Mouse (Mus musculus) thymus, postnatal 14 days (tissue): ENCODE data around the gene Pgam1.

Experiments used
- DNase-seq: peaks from one replicate; pipeline ENCODE4 v3.0.0; 2021

Pgam1 gene

GRCm38 (mm10) chr19:41911178-41912073 is at the start of gene Pgam1:
Gene Pgam1, plus strand, starts transcription at chr19:41911923.
- DNase-seq = peak; percentile 98

DNA sequence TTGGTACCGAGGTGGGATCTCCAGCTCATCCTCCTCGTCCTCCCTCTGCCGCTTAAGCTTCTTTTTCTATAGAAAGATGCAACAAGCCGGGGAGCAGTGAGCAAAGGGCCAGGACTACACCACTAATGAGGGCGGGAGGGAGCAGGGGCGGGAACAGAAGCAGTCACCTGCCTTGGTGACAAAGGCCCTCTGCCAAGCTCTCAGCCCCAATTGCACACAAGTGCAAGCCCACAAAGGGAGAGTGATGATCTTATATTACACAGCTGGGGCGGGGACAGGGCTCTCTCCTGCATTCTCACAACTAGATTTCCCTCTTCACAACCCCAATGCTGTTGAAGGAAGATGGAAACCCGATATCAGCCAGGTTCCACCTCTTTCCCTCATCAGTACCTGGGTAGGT is 45.0 kb upstream of the Pgam1 start:
- DNase-seq = no peak

- DNase-seq = no peak
Measured at GRCm38 (mm10) chr19:41869296-41869695, 42.4 kb upstream of the Pgam1 start.

- DNase-seq = peak; percentile 18
Measured at GRCm38 (mm10) chr19:41869946-41870345, 41.8 kb upstream of the Pgam1 start.

DNA sequence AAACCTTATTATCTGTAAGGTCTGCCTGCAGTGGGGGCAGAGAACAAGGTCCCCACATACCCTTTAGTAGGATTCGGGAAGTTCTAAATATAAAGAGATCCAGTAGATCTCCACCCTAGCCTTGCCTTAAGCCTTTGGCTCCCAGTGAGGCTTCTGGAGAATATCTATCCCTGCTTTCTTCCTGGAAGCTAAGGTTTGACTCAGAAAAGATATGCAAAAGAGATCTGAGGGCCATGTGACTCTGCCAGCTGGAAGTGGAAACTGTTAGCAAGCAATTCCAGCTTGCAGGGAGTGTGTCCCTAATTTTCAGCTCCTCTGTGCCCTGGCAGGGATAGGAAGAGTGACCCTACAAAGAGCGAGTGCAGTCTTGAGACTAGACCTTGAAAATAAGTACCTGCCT is 39.4 kb upstream of the Pgam1 start:
- DNase-seq = no peak

- DNase-seq = peak; percentile 72
Measured at GRCm38 (mm10) chr19:41874356-41874755, 37.4 kb upstream of the Pgam1 start.

DNA sequence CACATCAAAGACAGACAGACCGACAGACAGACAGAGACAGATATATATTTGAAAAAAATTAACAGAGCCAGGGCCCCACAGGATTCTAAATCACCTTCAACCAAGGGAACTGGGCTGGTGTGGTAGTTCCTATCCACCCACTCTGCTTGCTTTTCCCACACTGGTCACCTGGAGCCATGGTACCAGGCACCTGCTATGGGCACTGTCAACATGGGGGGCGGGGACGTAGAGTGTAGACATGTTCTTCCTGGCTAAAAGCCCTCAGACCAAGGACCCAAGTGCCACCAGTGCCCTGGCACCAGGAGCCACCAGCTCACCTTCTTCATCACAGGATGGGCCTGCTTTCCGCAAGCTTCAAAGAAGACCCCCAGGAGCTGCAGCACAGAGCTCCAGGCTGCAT is 29.9 kb upstream of the Pgam1 start:
- no peak for DNase-seq

DNA sequence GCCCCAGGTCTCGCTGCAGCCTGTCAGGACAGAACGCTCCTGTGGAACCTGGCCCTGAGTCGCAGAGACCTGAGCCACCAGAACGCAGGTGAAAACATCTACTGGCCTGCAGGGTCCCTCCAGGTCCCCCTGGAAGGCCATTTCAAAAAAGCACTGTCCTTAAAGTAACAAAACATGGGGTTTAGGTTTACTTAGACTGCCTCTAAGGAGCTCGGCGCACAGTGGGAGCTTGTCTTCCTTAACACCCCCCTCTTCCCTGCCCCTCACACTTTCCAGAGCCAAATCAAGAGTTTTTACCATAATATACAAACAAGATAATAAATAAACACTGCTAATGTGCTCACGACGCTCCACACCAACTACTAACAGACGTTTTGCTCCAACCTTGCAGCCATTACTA is 27.8 kb upstream of the Pgam1 start:
- no peak for DNase-seq

GRCm38 (mm10) chr19:41888191-41888590 is 23.5 kb upstream of the Pgam1 start:
- DNase-seq = no peak

DNA sequence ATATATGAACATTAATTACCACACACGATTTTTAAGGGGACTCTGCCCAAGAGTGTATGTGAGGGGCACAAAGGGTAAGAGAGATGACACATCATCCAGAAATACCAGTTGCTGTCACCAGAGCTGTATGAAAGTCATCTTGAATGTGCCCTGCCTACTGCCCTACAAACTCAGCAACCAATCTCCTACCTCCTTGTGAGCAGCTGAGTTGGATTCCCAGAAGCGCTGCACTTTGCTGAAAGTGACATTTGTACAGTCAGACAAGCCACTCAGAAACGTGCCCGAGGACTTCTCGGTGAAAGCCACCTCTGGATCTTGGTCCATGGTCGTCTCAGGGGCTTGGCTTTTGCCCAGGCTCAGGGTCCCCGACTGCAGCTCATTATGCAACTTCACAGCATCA is 16.8 kb upstream of the Pgam1 start:
- no peak for DNase-seq

DNA sequence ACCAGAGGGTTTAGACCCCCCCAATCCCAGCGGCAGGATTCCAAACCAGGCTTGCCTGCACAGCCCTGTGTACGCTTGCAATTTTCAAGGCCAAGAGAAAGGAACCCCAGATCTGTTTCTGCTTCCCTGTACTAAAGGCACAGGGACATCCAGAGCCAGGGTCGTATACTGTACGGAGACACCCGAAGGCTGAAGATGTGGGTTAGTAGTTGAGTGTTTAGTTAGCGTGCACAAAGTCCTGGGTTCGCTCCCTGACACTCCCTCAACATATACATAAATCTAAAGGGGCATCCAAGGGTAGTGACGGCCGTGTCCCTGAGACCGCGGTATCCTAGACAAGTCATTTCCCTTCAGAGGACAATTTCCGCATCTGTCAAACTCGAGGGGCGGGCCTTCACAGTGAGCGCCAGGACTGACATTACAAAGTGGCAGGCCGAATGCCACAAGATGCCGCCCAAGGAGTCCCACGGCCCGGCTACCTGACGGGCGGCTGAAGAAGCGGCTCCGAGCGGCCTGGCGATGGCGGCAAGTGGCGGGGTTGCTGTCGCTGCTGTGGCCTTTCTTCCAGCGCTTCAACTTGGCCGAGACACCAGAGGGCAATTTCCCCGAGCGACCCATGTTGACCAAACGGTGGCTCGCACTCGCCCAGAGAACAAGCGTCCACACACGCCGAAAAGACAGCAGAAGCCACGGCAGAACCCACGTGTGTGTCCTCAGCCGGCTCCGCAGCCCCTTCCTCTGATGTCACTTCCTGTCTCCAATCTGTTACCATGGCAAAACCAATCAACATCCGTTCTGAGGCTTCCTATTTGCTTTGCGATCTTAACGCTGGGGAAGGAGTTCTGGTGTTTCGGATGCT is 16.0 kb upstream of the Pgam1 start, which contains the start of gene Rrp12:
Gene Rrp12, minus strand, starts transcription at position 714 of the 859 bp plus-strand sequence.
- peak; percentile 85 for DNase-seq

DNA sequence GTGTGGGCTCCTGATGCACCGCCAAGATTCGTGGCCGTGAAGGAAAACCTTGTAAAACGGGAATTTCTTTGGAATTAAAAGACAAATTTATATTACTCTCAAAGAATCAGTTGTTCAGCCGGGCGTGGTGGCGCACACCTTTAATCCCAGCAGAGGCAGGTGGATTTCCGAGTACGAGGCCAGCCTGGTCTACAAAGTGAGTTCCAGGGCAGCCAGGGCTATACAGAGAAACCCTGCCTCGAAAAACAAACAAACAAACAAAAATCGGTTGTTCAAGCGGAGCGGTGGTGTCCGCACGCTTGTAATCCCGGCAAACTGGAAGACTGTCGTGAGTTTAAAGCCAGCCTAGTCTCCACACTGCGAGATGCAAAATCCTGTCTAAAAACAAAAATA is 15.4 kb upstream of the Pgam1 start:
- DNase-seq = no peak

- peak; percentile 30 for DNase-seq
Measured at GRCm38 (mm10) chr19:41898860-41899259, 12.9 kb upstream of the Pgam1 start.

GRCm38 (mm10) chr19:41900495-41901090 is 11.1 kb upstream of the Pgam1 start:
- no peak for DNase-seq

DNA sequence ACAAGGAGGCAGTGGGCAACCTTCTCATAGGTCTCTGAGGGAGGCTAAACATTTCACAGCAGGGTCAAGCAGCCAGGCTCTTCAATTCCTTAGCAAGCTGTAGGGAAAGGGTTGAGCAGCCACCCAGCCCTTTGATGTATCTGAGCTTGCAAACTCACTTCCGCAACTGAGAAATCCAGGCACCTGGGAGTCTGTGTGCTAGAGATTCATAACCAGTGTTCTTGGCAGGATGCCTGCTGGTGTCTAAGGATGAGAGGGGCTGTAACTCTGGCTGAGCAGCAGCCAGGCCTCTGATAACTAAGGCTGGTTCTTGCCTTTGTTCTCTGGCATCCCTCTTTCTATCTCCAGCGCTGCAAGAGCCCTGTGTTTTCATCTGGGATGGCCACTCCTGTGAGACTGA is 10.0 kb upstream of the Pgam1 start:
- DNase-seq = peak; percentile 65

GRCm38 (mm10) chr19:41902848-41903593 is 8.7 kb upstream of the Pgam1 start:
- DNase-seq = no peak

DNA sequence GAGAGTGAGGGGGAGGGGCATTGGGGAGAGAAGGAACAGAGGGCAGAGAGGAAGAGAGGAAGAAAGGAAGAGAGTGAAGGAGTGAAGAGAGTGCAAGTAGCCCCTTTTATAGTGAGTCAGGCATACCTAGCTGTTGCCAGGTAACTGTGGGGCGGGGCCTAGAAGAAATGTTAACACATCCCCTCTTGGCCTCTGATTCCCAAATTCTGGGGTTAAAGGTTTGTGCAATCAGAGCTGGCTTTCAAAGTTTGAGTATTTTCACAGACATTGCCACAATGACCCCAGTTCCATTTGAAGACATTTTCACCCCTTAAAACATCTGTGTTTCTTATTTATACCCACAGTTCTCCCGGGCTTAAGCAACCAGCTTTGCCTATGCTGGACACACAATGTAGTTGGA is 6.5 kb upstream of the Pgam1 start:
- DNase-seq = no peak

DNA sequence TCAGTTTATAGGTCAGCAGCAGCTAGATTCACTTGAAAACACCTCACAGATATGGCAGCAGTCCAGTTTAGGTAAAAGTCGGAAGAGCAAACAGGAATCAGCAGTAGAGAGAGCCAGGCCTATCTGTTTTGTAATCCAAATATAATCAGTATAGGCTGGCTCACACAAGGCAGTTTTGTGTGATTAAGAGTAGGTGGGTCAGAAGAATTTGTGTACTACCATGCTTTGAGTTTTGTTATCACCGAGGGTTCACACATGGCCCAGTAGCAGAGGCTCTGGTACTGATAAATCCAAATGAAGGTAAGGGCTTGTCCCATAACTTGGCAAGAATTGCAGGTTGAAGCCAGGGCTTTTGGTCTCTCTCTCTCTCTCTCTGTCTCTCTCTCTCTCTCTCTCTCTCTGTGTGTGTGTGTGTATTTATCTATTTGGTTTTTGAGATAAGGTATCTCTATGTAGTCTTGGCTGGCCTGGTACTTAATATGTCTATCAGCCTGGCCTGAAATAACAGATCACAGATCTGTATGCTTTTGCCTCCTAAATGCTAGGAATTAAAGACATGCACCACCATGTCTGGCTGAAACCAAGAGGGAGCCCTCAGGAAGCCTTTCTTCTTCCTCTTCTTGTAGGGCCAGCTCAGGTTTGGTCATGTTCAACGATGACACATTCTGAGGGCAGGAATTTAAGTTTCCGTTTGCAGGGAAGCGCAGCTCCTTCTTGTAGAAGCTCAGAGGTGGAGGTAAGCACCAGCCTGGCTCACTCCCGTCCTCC is 5.2 kb upstream of the Pgam1 start:
- DNase-seq = no peak

DNA sequence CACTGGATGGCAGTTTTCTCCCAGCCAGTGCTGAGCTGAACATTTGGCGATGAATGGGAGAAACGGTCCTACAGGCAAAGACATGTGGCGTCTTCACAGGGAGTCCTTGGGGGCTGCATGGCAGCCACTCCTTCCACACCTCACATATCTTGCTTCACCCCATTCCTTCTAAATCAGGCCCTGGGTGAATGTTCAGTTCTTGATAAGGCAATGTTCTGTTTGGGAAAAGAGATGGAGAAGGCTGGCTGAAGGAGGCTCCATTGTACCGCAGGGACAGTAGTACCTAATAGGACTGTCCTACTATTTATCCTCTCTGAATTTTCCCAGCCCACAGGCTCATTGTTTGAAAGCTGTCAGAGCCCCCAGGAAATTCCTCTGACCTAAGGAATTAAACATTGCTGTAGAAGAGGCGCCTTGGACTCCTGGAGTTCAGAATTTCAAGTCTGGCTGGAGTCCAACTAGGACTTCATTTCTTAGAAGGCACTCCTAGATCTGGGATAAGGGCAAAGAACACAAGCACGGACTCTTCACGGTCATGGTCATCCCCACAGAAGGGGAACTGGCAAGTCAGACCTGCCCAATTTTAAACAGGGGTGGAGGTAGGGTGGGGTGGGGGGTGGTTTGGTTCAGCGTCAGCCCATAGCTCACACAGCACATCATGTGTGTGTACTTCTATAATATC is 4.5 kb upstream of the Pgam1 start:
- DNase-seq = no peak

- DNase-seq = no peak
Measured at GRCm38 (mm10) chr19:41908736-41909135, 3.0 kb upstream of the Pgam1 start.

- no peak for DNase-seq
Measured at GRCm38 (mm10) chr19:41910396-41910795, 1.3 kb upstream of the Pgam1 start.
